Mouse (Mus musculus) splenic B cell, adult 2 months (primary cell): ENCODE data around the gene Cnn3.

Experiments
- DNase-seq: peaks from one replicate; pipeline ENCODE4 v3.0.0-alpha.2; 2011; ENCODE audit warnings: low read depth, low spot score
- H3K27me3 ChIP-seq: 2 replicates; pipeline ENCODE4 v1.6.1; 2012; ENCODE audit warnings: mild to moderate bottlenecking, low read length, moderate library complexity, mixed read lengths; ENCODE audit not compliant: control insufficient read depth, poor library complexity, insufficient read depth, severe bottlenecking
- H3K36me3 ChIP-seq: 2 replicates; pipeline ENCODE4 v1.6.1; 2012; ENCODE audit warnings: mild to moderate bottlenecking, low read length, moderate library complexity, mixed read lengths; ENCODE audit not compliant: control insufficient read depth, poor library complexity, insufficient read depth, severe bottlenecking

The Cnn3 gene

DNA sequence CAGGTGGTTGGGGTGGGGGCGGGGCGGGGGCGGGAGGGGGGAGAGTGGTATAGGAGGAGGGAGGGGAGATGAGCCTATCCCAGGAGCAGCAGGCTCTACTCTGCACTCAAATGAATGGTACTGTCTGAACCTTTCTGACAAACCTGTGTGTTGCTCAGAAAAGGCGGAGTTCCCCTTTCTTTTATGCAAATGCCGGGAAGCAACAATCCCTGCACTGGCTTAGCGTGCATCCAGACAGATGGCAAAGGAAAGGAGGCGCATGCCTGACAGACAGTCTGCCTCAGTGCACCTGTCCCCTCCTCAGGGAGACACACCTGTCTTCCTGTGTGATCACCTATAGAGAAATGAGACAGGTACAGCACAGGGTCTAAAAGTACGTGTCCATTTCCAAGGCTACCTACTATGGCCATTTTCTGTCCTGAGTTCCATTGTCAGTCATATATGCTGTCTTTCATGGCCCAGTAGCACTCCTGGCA, 54.7 kb downstream of the Cnn3 start:
- Histone ChIP-seq H3K36me3 (no peaks in the 10 kb centered on the region), H3K27me3 (no peaks in the 10 kb centered on the region)
- DNase-seq: no peak

DNA sequence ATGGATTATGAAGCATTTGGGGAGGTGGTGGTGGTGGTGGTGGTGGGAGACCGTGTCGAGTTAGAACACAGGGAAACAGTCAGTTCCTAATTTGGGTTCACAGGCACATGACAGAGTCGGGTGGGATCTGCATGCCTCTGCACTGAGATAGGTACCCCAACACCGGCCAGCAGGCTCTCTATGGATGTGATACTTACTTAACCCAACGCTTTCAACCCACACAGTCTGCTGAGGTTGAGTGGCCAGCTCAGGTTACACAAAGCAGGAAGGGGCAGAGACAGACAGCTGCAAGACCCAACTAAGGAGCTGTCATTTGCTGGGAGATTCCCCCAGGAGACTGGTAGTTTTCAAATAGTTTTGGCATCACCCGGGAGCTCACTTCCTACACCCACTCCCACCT, 55.3 kb downstream of the Cnn3 start:
- no peak for DNase-seq
- H3K27me3 ChIP-seq: no peaks in the 10 kb centered on the region
- H3K36me3 ChIP-seq: no peaks in the 10 kb centered on the region

DNA sequence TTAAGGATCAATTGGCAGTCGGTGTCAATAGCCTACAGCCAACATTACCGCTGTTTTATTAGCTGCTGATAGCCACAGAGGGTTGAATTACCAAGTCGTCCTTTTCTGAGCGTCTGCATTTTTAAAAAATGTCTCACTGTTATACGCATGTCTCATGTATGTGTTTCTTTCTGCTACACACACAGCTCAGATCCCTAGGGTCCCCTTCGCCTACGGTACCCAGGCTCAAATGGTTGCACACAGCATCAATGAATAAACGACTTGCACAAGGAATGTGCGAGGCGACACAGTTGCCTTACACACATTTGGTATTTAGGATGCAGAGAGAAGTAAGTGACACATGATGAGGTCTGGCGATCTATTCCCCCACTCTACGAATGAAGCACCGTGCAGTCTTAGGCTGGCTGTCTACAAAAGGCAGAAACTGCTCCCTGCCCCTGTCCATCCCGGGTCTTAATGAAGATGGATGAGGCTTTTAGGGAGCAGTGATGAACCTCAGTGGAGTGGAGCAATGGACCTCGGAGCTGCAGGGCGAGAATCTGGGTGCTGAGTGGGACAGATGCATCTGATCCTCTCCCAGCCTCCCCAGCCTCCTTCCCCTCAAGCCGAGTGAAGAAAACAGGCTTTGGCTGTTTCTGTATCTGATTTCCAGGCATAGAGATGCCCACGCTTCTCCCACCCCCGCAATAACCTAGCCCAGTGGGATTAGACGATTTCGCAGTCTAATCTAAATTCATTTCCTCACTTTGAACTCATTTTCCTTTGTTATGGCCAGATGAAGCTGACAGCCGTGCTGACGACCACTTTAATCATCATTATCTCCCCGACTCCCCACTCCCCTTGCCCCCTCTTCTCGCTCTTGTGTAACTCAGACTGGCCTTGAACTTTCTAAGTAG, 57.2 kb downstream of the Cnn3 start:
- no peak for DNase-seq
- Histone ChIP-seq H3K36me3 (no peaks in the 10 kb centered on the region), H3K27me3 (no peaks in the 10 kb centered on the region)

DNA sequence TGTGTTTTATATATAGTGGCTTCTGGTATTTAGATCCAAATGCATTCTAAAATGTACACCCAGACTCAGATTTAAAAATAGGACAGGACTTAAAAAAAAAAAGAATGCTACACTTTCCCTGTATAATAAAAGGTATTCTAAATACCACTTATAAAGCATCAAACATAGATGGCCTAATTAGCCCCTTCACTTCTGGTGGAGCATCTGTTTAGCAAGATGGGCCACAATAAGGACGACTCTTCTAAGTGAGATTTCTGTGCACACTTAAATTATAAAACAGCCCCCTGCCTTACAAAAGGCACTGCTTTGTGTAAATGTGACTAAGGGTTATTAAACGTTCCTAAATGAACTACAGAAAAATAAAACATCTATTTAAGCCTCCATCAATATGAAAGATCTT, 58.9 kb downstream of the Cnn3 start:
- no peaks in the 10 kb centered on the region for H3K27me3 ChIP-seq
- no peaks in the 10 kb centered on the region for H3K36me3 ChIP-seq
- no peak for DNase-seq

DNA sequence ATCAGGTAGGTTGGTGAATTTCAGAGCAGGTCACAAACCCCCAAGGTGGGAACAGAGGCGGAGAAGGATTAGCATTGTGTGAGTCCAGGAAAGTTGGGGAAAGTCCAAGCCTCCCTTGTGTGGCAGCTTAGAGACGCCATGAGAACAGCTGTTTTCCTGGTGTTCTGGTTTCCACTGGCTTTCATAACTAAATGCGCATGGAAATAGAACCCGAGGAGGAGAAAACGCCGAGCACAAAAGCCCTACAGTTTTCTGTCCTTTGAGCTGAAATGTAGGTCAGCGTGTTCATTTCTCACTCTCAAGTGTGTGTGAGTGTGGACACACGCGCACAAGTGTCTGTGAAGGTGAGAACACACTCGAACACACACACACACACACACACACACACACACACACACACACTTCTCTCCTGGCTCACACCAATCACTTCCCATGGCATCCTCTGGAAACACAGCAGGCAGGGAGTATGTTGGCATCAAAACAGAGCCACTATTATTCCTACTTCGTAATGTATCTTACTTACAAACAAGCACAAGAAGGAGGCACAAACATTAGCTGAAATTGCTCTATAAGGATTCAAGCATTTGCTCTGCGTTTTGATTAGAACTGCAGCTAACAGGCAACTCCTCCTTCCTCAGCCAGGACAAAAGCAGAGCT, 63.3 kb downstream of the Cnn3 start:
- no peak for DNase-seq
- no peaks in the 10 kb centered on the region for H3K27me3 ChIP-seq
- no peaks in the 10 kb centered on the region for H3K36me3 ChIP-seq

DNA sequence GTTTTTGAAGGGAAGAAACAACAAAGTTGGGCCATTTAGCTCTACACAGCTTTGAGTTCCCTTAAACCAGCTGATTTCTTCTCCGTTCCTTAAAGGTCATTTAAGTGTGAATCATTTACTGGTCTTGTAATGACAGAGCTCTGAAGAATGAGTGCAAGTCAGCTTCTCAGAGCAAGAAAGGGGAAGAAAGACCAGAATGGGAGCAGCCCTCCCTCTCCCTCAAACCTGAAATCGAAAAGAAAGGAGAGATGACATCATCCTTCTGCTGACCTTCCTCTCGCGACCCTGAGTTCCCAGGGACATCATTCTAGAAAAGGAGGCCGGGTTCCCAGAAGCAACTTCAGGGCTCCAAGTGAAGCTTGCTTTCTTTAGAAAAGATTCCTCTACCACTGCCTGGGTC, 64.6 kb downstream of the Cnn3 start:
- H3K27me3 ChIP-seq: no peaks in the 10 kb centered on the region
- no peak for DNase-seq

DNA sequence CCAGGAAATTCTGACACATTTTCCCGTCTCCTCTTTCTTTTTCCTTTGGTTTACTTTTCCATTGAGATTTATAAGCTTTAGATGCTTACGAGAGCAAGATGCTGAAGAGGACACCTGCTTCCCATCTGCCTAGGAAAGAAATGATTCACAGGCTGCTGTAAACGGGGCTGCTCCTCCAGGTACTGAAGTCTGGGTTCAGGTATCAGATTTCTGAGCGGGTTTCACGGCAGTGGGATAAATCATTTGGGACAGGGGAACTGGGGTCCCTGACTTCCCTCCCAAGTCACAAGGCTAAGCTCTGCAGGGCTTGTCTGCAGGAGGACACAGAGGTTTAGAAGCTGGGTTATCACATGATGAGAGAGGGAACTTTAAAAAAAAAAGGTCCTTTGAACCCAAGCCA, 65.7 kb downstream of the Cnn3 start:
- DNase-seq: no peak
- Histone ChIP-seq H3K27me3 (no peaks in the 10 kb centered on the region), H3K36me3 (no peaks in the 10 kb centered on the region)

More for the DNA sequence above, 64.6 kb downstream of the Cnn3 start:
- no peaks in the 10 kb centered on the region for H3K36me3 ChIP-seq

DNA sequence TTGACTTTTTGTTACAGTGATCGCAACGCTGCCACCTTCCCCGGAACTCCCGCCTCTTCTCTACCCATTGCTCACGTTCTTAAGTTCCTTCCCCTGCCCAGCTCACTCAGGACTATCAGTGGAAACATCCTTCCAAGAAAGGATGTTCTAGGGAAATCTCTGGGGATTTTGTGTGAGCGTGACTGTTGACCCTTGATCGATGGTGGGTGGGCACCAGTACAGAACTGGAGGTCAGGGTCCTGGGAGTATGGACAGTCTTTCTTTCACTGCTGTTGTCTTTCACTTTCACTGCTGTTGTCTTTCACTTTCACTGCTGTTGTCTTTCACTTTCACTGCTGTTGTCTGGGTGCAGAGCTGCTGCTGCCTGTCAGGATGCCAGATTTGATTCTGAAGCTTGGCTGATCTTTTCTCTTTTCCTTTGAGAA, 67.7 kb downstream of the Cnn3 start:
- no peaks in the 10 kb centered on the region for H3K36me3 ChIP-seq
- H3K27me3 ChIP-seq: no peaks in the 10 kb centered on the region
- peak; percentile 33 for DNase-seq

DNA sequence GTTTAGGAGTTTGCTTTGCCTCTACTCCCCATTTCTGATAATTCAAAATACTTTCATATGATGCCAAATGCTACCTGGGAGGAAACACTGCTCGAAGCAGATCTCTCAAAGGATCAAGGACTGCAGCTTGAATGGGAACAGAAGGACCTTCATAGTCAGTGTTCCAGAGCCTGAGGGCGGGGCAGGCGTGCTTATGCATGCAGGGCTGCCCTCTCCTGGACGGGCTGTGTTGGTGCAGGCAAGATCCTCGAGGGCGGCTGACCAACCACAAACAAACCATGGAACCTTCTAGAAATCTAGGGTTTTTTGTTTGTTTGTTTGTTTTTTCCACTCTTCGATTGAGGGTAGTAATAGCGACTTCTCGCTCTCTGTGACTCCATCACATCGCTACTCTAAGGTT, 73.9 kb downstream of the Cnn3 start:
- no peaks in the 10 kb centered on the region for H3K36me3 ChIP-seq
- no peaks in the 10 kb centered on the region for H3K27me3 ChIP-seq
- peak; percentile 82 for DNase-seq

DNA sequence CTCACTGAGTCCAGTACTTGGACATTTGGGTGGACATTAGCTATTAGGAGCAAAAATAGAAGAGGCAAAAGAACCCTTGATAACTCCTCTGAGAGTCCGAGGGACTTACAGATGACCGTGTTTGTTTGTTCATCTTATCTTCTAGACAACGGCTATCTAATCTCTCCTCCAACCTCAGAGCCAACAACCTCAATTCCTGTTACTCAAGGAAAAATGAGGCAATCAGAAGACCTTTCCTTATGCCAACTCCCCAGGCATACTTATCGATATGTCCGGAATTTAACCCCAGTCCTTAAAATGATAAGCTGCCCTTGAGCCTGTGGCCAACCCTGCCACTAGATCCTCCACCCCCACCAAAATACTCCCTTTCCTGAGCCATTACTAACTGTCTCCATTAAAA, 74.4 kb downstream of the Cnn3 start:
- no peak for DNase-seq
- H3K27me3 ChIP-seq: no peaks in the 10 kb centered on the region
- H3K36me3 ChIP-seq: no peaks in the 10 kb centered on the region

DNA sequence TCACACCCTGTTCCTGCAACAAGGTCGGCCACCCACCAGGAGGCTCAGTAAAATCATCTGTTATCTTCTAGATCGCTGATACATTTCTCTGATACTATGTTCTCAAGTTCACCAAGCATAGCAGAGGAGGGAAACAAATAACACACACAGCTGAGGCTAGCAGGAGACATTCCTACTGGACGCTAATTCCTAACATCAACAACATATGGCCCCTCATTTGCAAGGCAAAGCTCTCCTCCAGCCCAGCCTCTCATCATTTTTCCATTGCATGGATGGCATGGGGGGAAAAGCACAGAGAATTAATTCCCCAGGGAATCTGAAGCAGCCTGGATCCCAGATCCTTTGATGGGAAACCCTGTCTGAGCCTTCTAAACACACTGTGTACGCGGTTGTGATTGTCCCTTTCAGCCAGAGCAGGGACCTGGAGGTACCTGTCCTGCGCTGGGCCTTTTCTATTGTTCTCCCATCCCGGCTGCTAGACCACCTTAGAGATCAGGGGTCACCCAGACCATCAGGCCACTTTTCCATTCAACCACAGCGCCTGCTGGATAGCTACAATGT, 78.7 kb downstream of the Cnn3 start:
- no peaks in the 10 kb centered on the region for H3K36me3 ChIP-seq
- H3K27me3 ChIP-seq: no peaks in the 10 kb centered on the region

DNA sequence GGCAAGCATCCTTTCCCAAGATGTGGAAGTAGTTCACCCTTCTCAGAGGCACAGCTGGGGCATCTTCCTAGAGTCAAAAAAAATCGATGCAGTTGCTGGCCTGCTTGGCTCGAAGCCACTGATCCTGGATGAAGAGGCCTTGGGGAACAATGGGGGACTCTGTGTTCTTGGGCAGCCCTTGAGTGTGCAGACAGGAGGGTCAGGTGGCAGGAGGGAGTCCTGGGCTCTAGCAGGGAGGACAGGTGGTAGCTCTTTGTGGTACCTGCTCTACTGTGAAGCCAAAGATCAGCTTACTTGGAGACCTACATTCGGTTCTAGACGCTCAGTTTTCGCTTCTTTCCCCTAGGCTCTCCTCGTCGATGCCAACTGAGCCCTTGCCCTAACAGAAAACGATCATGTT, 79.9 kb downstream of the Cnn3 start:
- H3K27me3 ChIP-seq: no peaks in the 10 kb centered on the region

More for the DNA sequence above, 78.7 kb downstream of the Cnn3 start:
- no peak for DNase-seq

DNA sequence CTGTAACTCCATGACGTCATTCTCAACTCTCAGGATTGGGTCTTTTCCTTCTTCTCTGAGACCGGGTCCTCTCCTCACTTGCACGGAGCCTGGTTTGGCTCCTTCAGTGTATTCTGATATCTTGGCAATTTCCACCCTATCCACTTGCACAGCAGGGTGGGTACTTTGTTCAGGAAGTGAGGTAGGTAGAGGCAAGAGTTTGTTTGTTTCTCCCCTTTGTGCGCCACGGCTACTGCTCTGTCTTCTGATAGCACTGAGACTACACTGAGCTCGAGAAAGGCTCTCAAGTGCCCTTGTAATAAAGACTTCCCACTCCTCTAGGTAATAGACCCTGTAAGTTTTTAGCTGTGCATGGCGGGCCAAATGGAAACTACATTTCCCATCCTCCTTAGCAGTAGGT, 80.5 kb downstream of the Cnn3 start:
- no peaks in the 10 kb centered on the region for H3K27me3 ChIP-seq
- no peak for DNase-seq
- no peaks in the 10 kb centered on the region for H3K36me3 ChIP-seq

More for the DNA sequence above, 79.9 kb downstream of the Cnn3 start:
- no peaks in the 10 kb centered on the region for H3K36me3 ChIP-seq
- no peak for DNase-seq

DNA sequence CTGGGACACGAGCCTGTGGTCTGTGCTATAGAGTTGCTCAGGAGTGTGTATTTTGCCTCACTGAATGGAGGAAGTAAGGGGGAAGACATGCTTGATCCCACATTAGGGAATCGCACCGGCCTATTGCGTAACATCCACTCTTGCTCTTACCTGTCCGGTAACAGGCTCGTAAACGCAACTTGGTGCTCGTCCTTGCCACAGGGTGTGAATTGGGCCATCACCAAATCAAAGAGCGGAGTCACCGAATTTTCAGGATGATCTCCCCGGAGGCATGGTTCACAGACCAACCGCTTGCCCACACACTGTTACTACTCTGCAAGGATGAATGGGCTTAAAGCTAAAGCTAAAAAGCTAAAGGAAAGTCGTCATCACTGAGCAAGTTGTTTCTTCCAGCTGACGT, 81.4 kb downstream of the Cnn3 start:
- Histone ChIP-seq H3K27me3 (no peaks in the 10 kb centered on the region), H3K36me3 (no peaks in the 10 kb centered on the region)
- no peak for DNase-seq
